Mouse (Mus musculus) 3134 (cell line): ENCODE results near the gene Ugt1a8.

ENCODE experiments used
- DNase-seq: peaks from one replicate; pipeline ENCODE4 v3.0.0-alpha.2; 2011; ENCODE audit warnings: low spot score; ENCODE audit not compliant: insufficient read length; ENCODE audit errors: extremely low read depth

Ugt1a8 gene

DNA sequence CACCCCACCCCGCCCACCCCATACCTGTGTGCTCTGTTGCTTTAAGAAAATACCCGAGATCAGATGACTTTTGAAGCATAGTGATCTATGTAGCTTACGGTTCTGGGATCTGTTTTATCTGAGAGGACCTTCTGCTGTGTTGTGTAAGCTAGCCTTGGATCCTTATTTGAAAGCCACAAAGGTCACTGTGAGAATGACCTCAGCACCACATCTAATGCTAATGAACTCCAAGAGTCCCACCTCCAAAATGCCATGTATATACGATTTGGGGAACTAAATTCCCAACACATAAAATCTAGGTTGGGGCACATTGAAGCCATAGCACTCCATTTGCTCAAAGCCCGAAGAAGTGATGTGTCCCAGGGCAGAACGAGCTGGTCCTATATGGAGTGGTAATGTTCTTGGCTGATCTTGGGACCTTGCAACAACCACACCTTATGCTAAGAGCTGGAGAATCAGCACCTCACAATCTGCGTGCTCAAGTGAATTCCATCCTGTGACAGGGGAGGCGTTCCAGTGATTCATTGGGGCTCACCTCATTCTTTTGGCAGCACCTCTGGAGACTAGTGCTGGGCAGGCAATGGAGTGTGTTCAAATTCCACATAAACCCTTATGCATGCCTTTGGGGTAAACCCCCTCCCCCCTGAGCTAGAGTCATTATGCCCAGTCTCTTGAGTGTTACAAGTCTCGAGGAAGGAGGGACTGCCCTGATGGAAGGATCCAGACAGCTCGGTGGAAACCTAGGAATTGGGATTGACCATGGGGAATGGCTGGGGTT, 169.5 kb downstream of the Ugt1a8 start:
- no peak for DNase-seq

DNA sequence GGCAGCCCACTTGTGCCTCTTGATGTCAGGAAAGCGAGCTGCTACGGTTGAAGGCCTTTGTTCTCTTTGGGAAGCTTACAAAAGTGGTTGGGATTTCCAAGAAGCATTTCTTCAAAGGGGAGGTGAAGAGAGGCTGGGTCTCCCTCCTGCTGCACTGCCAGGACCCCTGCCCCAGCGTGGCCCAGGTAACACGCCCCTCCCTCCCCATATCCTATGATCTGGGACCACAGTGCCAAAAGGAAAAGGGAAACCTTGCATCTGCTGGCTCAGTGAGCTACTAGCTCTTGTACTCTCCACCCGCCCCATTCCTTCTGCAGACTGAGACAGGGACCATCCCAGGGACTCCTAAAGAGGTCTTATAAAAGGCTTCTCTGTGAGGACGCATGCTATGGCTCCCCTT, 170.1 kb downstream of the Ugt1a8 start:
- no peak for DNase-seq

DNA sequence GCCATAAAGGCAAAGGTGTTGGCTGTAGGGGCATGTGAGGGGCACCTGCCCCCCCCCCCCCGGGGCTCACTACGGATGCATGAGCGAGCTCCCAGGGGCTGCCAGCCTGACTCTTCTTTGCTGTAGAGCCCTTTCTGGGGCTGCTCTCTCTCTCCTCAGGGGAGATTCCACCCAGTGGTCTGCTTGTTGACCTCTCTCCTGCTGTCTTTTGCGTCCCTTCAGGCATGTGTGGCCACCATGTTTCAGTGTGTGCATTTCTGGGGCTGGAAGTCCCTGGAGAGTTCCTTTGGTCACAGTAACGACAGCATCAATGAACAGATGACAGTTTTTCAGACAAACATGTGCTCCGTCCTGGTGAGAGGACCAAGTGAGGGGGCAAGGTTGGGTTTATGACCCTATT, 170.7 kb downstream of the Ugt1a8 start:
- DNase-seq = no peak

DNA sequence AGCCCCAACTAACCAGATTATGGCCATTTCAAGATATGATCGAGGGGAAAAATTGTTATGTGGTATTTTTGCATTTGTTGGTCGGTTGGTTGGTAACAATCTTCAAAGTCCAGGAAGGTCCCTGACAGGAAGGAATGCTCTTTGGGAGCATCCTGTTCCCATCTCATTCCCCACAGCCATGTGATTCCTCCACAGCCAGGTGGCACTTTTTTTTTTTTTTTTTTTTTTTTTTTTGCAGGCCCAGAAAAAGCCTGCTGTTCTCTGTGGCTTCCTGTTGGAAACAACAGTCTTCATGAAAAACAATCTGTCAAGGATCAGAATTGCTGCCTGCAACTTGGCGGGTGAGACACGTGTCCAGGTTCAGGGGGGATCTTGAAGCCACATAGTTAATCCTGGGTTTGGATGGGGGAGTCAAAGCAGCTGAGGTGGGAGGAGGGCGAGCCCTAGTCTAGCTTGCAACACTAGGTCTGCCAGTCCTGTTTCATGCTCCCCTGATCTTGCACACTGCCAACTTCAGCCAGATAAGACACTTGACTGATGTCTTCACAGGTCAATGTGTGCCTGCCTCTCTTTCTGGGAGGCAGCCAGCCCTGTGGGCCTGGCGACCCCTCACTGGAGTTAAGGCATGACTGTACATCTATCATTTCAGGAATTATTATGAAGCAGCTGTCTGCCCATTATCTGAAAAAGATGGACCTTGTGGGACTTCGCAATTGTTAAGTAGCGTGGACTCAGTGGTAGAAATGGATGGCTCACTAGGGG, 171.4 kb downstream of the Ugt1a8 start:
- no peak for DNase-seq

DNA sequence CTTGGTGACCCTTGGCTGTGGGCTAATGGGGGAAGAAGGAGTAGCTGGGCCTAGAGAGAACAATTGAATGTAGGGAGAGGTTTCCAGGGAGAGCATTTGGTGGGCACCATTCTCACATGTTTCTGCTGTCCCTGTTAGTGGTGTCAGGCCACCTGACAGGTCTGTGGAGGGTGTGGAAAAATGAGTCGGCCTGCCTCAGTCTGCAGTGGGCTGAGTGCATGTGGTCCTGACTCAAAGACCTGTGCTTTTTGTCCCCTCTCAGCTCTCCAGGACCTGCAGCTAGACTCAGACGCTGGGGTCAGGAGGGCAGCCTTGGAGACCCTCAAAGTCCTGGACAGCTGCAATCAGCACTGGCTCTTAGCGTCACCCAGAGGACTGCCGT, 172.0 kb downstream of the Ugt1a8 start:
- DNase-seq = no peak

DNA sequence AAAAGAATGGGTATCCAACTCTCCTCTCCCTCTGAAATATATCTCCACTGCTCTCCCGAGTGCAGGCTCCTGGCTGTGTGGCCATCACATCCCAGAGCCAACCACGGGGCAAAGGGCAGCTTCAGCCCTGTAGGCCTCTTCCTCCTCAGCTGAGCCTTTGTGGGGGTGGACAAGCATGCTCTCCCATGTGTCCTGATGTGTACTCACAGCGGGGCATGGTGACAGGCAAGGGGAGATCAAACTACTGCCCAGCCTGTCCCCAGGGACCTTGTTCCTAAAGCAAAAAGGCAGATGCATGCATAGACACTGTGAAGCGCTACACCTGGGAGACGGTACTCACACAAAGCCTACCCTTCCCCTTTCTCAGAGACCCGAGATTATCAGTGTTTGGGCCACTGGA, 172.5 kb downstream of the Ugt1a8 start:
- peak; percentile 51 for DNase-seq

DNA sequence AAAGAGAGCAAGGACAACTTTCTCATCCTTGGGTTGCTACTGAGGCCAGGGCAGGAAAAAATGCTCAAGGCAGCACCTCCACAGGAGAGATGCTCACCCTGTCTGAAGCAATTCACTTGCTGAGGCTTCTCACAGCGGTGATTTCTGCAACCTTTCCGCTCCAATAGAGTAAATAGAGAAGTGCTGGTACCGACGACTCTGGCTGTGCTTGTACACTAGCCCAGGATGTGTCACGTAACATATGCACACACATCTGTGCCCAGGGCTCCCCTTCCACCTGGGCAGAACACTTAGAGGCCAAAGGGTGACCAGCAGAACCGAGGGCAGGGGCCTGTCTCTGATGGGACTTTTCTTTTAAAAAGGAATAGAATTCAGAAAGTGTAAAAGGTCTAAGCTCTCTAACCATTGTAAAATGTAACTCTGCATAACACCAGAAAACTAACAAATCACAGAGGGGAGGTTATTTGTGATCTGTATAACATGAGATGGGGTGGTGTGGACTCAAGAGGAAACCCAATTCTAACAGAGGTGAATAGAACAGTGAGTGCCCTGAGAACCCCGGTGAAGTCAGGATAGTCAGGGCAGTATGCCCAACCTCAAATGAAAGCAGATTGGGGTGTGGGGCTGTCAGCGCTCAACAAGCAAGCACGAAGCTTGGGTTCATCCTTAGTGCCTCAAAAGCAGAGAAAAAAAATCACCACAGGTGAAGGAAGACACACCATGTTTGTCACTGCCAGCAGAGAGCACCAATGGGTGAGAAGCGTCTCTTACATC, 173.2 kb downstream of the Ugt1a8 start:
- no peak for DNase-seq

DNA sequence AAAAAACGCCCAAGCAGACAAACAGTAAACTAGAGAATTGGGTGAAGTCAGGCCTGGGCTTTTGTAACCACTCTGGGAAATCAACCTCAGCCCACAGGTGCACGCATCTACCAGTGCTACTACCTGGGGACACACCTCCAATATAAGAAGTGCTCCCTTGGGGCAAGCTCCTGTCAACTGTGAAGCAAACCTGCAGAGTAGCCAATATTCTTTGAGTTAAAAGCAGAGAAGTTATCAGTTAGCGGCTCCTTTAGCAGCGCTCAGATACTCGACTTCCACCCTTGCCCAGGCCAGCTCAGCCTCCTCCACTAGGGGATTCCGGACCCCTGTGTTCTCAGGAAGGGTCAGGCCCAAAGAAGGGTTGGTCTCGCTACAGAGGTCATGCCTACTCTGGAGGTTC, 174.1 kb downstream of the Ugt1a8 start:
- no peak for DNase-seq

DNA sequence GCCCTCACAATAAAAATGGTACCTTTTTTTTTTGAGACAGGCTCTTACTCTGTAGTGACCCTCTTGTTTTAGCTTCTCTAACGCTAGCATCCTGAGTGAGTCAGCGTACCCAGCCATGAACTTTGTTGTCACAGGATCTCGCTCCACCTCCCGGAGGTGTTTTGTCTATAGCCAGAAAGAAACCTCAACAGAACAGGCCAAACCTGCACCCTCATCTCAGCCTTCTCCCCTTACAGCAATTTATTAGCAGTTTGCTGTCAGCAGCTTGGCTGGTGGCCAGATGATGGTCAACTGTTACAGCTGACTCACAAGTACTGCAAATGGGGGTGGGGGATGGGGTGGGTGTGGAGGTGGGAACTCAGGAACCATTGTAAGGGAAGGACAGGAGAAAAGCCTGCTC, 174.6 kb downstream of the Ugt1a8 start:
- DNase-seq = peak; percentile 74

DNA sequence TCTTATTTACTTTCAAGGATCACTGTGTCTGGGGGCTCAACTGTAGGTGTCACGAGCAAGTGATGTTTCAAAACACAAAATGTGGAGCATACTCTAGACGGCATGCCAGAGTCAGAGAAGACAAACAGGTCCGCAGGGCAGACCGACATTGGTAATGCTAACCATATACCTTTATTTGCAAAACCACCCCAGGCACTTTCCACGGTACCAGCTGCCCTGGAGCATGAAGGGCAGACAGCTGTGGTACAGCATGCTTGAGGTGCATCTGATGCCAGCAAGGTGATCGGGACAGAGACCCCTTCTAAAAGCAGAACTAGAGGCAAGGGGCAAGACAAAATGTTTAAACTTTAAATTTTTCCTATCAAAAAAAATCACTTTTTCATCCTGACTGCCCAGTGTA, 175.3 kb downstream of the Ugt1a8 start:
- DNase-seq = no peak

DNA sequence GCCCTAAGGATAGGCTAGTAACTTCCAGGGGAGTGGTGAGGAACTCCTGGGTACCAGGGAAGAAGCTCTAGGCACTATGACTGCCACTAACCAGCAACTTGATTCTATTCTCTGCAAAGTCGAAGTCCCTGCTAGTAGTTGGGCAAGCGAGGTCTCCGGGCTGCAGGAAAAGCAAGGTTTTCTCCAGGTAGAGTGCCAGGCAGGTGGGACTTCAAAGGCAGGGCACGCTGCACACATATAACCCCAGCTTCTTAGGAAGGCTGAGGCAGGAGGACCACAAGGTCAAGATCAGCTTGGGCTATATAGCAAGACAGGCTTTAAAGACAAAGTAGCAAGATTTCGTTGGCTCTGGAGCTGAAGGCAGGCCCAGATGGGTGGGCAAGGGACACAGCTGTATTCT, 176.2 kb downstream of the Ugt1a8 start:
- DNase-seq = no peak

DNA sequence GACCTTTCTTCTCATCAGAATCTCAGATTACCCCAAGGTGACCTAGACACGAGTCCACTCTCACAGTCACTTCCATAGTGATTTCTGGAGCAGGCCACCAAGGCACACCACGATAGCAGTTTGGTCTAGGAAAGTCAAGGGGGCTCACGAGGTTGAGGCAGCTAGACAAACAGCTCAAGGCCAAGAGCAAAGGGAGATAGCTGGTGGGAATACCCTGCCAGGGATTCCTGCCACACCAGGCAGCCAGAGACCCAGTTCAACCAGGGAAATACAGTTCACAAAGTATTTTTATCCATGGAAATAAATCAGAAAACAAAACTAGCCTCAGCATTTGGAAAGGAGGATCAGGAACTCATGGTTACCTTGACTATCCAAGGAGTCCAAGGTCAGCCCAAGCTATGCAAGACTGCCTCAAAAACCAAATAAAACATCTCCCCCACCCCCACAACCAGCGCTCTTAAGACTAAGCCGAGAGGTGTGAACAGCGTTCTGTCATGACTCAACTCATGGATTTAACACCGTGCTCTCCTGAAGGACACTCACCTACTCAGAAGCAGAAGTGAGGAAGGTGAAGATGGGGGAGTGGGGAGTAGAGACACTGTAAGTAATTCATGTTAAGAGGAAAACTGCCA, 176.7 kb downstream of the Ugt1a8 start:
- DNase-seq = no peak

DNA sequence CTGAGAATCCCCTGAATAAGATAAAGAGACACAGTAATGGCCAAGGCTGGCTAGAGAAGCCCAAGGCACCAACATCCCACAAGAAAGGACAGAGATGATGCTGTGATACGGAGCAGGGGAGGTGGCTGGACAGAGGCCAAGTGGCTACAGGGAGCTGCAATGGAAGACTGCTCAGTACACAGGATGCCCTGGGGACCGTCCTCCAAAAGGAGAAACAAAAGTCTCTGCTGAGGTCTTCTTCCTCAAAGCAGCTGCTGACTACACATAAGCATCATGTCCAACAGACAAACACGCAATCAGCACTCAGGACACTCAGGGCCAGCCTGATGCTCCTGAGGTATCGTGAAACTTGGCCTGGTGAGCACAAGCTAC, 177.2 kb downstream of the Ugt1a8 start:
- no peak for DNase-seq

DNA sequence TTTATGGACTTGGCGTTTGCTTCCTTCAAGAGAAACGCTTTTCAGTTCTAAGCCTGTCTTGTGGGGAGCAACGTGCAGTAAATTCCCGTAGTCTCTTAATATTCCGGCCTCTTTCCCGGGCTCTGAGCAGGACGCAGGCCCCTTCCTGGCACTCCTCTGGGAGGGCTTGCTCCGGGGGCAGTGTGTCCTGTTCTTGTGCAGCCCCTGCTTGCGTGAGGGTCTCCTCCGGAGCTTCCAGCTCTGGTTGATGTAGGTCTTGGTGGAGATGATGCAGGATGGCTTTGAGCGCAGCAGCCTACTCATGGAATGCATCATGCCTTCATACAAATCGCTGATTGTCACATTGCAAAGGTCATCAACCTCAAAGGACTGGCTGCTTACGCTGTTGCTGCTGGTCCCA, 178.5 kb downstream of the Ugt1a8 start:
- no peak for DNase-seq

DNA sequence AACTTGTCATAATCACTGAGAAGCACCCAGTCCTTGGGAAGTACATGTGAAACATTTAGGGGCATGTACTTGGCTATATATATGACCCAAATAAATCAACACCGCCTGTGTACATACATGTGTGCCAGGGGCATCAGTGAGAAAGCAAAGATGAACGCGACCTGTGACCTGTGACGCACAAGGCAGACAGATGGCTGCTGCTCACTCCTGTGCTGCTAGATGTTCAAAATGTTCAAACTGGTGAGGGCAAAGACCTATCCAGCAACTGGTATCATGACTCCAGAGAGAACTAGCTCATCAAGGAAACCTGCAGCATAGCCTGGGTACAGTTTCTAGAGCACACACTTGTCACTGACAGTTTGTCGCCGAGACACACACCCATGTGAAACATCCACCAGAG, 179.9 kb downstream of the Ugt1a8 start:
- no peak for DNase-seq

DNA sequence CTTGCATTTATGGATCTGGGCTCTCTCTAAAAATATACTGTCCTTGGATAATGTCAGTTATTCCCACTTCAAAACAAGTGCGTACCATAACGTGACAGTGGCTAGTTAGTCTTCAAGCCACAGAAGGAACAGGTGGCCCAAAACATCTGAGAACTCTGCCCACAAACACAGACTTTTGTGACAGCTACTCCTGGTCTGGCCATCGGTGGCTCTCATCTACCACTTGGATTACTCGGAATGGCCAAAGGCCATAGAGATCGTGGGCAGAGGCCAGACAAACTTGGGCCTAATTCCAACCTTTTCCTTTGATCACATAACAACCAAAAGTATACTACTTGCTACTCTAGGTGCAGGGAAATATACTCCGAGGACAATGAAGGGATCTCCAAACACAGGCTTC, 180.5 kb downstream of the Ugt1a8 start:
- no peak for DNase-seq
